Mouse (Mus musculus): ENCODE measurements around the gene Arhgap45. TPM values are rescaled to one million over a fixed set of nuclear protein-coding genes. Genes with fewer than 3 reads are reported as not detected.

Gene Arhgap45
- polyA plus RNA-seq, 1 experiment from 2014 or later: 1.7 TPM

GRCm38 (mm10) chr10:80069948-80070450 is 53.5 kb downstream of the Arhgap45 start:
- Histone ChIP-seq H3K4me2 (replicated peaks) (no peak overlapping the region), H3K9ac (no peak overlapping the region), H3K4me1 (replicated peaks; ENCODE audit: control insufficient read depth, insufficient read depth, low read length) (peaks cover 4% of the 10 kb centered on the region; the same call in 1 of the 2 replicates), H3K4me3 (replicated peaks; ENCODE audit: low read length) (no peak overlapping the region), H3K36me3 (replicated peaks; ENCODE audit: control insufficient read depth, insufficient read depth) (peaks cover 3% of the 10 kb centered on the region; the same call in 1 of the 2 replicates), H3K27ac (no peak overlapping the region), H3K27me3 (ENCODE audit: control insufficient read depth, insufficient read depth, low read length) (no peaks in the 10 kb centered on the region), H3K9me3 (ENCODE audit: control insufficient read depth, low read length) (no peaks in the 10 kb centered on the region)
- DNase-seq (ENCODE audit: low spot score) (no peak), ATAC-seq (ENCODE audit: low FRiP score) (no peak)
- WGBS: 90% methylated on average over 4 of the region's 4 CpGs

DNA sequence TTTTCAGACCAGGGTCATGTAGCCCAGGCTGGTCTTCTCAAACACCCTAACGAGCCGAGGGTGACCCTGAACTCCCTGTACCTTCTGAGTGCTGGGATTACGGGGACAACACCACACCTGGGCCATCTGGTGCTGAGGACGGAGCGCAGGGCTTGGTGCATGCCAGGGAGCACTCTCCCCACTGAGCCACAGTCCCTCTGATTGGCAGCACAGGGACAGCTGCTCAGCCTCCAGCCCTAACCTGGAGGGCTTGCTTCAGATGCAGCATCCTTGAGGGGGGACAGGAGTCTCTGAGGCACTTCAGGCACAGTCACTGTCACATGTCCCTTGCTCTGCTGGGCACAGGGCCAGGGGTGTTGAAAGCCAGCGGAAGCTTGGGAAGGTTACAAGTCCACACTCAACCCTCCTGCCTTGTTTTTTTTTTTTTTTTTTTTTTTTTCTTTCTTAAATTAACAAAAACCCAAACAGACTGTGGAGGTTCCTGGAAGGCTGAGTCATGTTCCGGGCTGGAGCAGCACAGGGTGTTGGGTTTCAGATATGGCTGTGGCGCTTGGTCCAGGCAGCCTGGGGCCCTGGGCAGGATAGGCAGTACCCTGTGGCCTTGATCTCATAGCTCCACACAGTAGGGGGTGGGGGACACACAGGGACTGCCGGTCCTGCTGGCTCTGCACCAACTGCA is 54.5 kb downstream of the Arhgap45 start:
- DNase-seq (ENCODE audit: low spot score) (no peak), ATAC-seq (ENCODE audit: low FRiP score) (no peak)
- WGBS: 65% methylated on average over 9 of the region's 9 CpGs
- Histone ChIP-seq H3K9me3 (ENCODE audit: control insufficient read depth, low read length) (no peaks in the 10 kb centered on the region), H3K9ac (no peak overlapping the region), H3K27ac (no peak overlapping the region), H3K36me3 (replicated peaks; ENCODE audit: control insufficient read depth, insufficient read depth) (no peaks in the 10 kb centered on the region; the same call in 1 of the 2 replicates), H3K27me3 (ENCODE audit: control insufficient read depth, insufficient read depth, low read length) (no peaks in the 10 kb centered on the region), H3K4me2 (replicated peaks) (no peak overlapping the region), H3K4me3 (replicated peaks; ENCODE audit: low read length) (no peak overlapping the region), H3K4me1 (replicated peaks; ENCODE audit: control insufficient read depth, insufficient read depth, low read length) (peaks cover 4% of the 10 kb centered on the region; the same call in 1 of the 2 replicates)

GRCm38 (mm10) chr10:80071516-80071900 is 55.1 kb downstream of the Arhgap45 start:
- Histone ChIP-seq H3K9ac (no peak overlapping the region), H3K4me3 (replicated peaks; ENCODE audit: low read length) (no peak overlapping the region), H3K27me3 (ENCODE audit: control insufficient read depth, insufficient read depth, low read length) (no peaks in the 10 kb centered on the region), H3K36me3 (replicated peaks; ENCODE audit: control insufficient read depth, insufficient read depth) (no peaks in the 10 kb centered on the region; the same call in 1 of the 2 replicates), H3K4me1 (replicated peaks; ENCODE audit: control insufficient read depth, insufficient read depth, low read length) (peaks cover 4% of the 10 kb centered on the region; the same call in 1 of the 2 replicates), H3K4me2 (replicated peaks) (no peak overlapping the region), H3K9me3 (ENCODE audit: control insufficient read depth, low read length) (no peaks in the 10 kb centered on the region), H3K27ac (no peak overlapping the region)
- 80% methylated on average over 3 of the region's 3 CpGs for WGBS
- DNase-seq (ENCODE audit: low spot score) (no peak), ATAC-seq (ENCODE audit: low FRiP score) (no peak)

GRCm38 (mm10) chr10:80072623-80073489 is 56.4 kb downstream of the Arhgap45 start:
- no peak overlapping the region for H3K9ac ChIP-seq
- H3K9me3 ChIP-seq (ENCODE audit: control insufficient read depth, low read length): no peaks in the 10 kb centered on the region
- no peak overlapping the region for H3K4me3 ChIP-seq (replicated peaks; ENCODE audit: low read length)
- ATAC-seq (ENCODE audit: low FRiP score): no peak
- H3K27me3 ChIP-seq (ENCODE audit: control insufficient read depth, insufficient read depth, low read length): no peaks in the 10 kb centered on the region
- peaks cover 4% of the 10 kb centered on the region; the same call in 1 of the 2 replicates for H3K4me1 ChIP-seq (replicated peaks; ENCODE audit: control insufficient read depth, insufficient read depth, low read length)
- H3K4me2 ChIP-seq (replicated peaks): no peak overlapping the region
- 81% methylated on average over 20 of the region's 20 CpGs for WGBS
- H3K36me3 ChIP-seq (replicated peaks; ENCODE audit: control insufficient read depth, insufficient read depth): no peaks in the 10 kb centered on the region; the same call in 1 of the 2 replicates
- no peak overlapping the region for H3K27ac ChIP-seq
- no peak for DNase-seq (ENCODE audit: low spot score)

DNA sequence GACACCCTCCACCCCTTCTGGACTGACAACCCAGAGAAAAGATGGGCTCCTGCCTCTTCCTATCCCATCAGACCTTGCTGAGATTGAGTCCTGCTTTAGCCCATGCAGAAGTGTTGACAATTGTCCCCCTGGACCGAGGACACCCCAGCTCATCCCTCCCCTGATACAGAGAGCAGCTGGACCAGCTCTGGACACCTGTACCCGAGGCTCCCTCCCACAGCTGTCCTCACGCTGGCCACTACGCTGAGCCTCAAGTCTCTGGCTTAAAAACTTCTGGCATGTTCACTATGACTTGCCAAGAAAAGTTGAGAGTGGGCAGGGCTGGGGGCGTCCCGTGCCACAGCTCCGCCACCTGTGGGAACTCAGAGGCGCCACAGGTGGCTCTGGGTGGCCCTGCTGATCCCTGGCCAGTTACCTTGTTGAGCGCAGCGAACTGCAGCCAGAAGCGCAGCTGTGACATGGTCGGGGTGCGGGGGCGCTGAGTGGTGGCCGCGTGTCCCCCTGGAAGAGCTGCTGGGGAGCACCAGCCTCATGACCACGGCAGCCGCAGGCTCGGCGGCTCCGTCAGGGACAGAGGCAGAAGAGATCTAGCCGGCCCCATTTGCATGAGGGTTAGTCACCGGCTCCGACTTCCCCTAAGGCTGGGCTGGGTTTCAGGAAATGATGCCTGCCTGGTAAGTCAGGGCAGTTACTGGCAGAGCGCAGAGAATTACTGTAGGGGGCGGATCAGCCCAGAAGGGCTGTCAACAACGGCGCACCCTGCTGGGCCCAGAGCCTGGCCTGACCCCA is 58.6 kb downstream of the Arhgap45 start:
- H3K4me1 ChIP-seq (replicated peaks; ENCODE audit: control insufficient read depth, insufficient read depth, low read length): peaks cover 4% of the 10 kb centered on the region; the same call in 1 of the 2 replicates
- DNase-seq (ENCODE audit: low spot score): no peak
- no peak for ATAC-seq (ENCODE audit: low FRiP score)
- H3K4me3 ChIP-seq (replicated peaks; ENCODE audit: low read length): no peak overlapping the region
- no peaks in the 10 kb centered on the region for H3K9me3 ChIP-seq (ENCODE audit: control insufficient read depth, low read length)
- H3K4me2 ChIP-seq (replicated peaks): peak overlapping the region; percentile 15; the same call in 1 of the 2 replicates
- H3K36me3 ChIP-seq (replicated peaks; ENCODE audit: control insufficient read depth, insufficient read depth): peaks cover 14% of the 10 kb centered on the region
- WGBS: 19% methylated on average over 28 of the region's 28 CpGs
- H3K27ac ChIP-seq: no peak overlapping the region
- H3K27me3 ChIP-seq (ENCODE audit: control insufficient read depth, insufficient read depth, low read length): no peaks in the 10 kb centered on the region
- no peak overlapping the region for H3K9ac ChIP-seq

DNA sequence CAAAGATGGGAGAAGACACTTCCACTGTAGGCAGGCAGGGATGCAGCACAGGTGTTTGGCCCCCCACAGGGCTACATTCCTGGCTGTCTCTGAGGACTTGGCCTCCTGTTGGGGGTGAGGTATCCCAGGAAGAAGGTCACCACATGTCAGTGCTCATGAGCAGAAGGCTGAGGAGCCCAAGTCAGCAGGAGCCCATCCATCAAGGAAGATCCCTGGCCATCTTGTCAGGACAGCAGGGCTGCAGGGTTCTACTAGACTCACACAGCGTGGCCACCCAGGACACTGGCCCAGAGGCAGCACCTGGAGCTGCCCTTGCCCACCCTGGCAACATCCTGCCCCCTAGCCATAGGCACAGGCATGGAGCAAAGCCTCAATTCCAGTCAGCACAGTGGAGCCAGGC is 59.5 kb downstream of the Arhgap45 start:
- H3K9me3 ChIP-seq (ENCODE audit: control insufficient read depth, low read length): no peaks in the 10 kb centered on the region
- WGBS: 54% methylated on average over 1 of the region's 1 CpGs
- no peak for ATAC-seq (ENCODE audit: low FRiP score)
- no peak overlapping the region for H3K4me3 ChIP-seq (replicated peaks; ENCODE audit: low read length)
- no peak for DNase-seq (ENCODE audit: low spot score)
- no peaks in the 10 kb centered on the region for H3K27me3 ChIP-seq (ENCODE audit: control insufficient read depth, insufficient read depth, low read length)
- peak overlapping the region; percentile 16; the same call in 1 of the 2 replicates for H3K9ac ChIP-seq
- peaks cover 4% of the 10 kb centered on the region; the same call in 1 of the 2 replicates for H3K4me1 ChIP-seq (replicated peaks; ENCODE audit: control insufficient read depth, insufficient read depth, low read length)
- H3K36me3 ChIP-seq (replicated peaks; ENCODE audit: control insufficient read depth, insufficient read depth): peaks cover 23% of the 10 kb centered on the region
- H3K4me2 ChIP-seq (replicated peaks): no peak overlapping the region
- no peak overlapping the region for H3K27ac ChIP-seq

DNA sequence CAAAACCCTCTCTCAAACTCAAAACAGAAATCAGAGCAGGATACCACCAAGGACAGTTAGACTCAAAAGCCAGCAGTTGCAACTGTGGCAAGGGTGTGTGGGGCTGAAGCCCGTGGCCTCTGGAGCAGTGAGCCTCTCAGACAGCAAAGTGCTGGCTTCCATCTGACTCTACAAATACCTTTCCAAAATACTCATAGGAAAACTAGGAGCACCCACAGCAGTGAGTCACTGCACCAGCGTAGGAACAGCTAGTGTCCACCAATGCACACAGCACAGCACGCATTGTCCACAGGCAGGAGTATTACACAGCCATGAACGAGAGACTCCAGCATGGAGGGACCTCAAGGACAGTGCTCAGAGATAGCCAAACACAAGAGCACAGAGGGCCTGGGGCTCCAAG is 59.9 kb downstream of the Arhgap45 start:
- no peaks in the 10 kb centered on the region for H3K27me3 ChIP-seq (ENCODE audit: control insufficient read depth, insufficient read depth, low read length)
- no peak overlapping the region for H3K27ac ChIP-seq
- H3K9me3 ChIP-seq (ENCODE audit: control insufficient read depth, low read length): no peaks in the 10 kb centered on the region
- H3K4me3 ChIP-seq (replicated peaks; ENCODE audit: low read length): no peak overlapping the region
- ATAC-seq (ENCODE audit: low FRiP score): no peak
- H3K36me3 ChIP-seq (replicated peaks; ENCODE audit: control insufficient read depth, insufficient read depth): peaks cover 27% of the 10 kb centered on the region
- H3K4me2 ChIP-seq (replicated peaks): no peak overlapping the region
- H3K9ac ChIP-seq: no peak overlapping the region
- DNase-seq (ENCODE audit: low spot score): no peak
- WGBS: 95% methylated on average over 4 of the region's 4 CpGs
- H3K4me1 ChIP-seq (replicated peaks; ENCODE audit: control insufficient read depth, insufficient read depth, low read length): peaks cover 4% of the 10 kb centered on the region; the same call in 1 of the 2 replicates

GRCm38 (mm10) chr10:80077312-80077711 is 60.9 kb downstream of the Arhgap45 start:
- DNase-seq (ENCODE audit: low spot score): no peak
- Histone ChIP-seq H3K4me3 (replicated peaks; ENCODE audit: low read length) (no peak overlapping the region), H3K27ac (no peak overlapping the region), H3K4me2 (replicated peaks) (no peak overlapping the region), H3K4me1 (replicated peaks; ENCODE audit: control insufficient read depth, insufficient read depth, low read length) (no peaks in the 10 kb centered on the region), H3K9me3 (ENCODE audit: control insufficient read depth, low read length) (no peaks in the 10 kb centered on the region), H3K27me3 (ENCODE audit: control insufficient read depth, insufficient read depth, low read length) (no peaks in the 10 kb centered on the region), H3K9ac (no peak overlapping the region), H3K36me3 (replicated peaks; ENCODE audit: control insufficient read depth, insufficient read depth) (peaks cover 36% of the 10 kb centered on the region)
- ATAC-seq (ENCODE audit: low FRiP score): no peak
- WGBS: 92% methylated on average over 5 of the region's 5 CpGs
